Mouse (Mus musculus) kidney, postnatal 0 days (tissue): ENCODE data around the gene Fam83g. TPM values are rescaled to one million over a fixed set of nuclear protein-coding genes. Genes with fewer than 3 reads are reported as not detected.

Experiments used
- ATAC-seq: fragments of 200-750 bp; cut with Nextera tagmentation; replicated peaks from 2 replicates; pipeline ENCODE4 v1.8.0; 2017; ENCODE audit warnings: low read depth, moderate number of reproducible peaks, moderate TSS enrichment, moderate library complexity; ENCODE audit not compliant: low FRiP score
- DNase-seq: peaks from one replicate; pipeline ENCODE4 v3.0.0-alpha.2; 2016; ENCODE audit warnings: low spot score
- H3K27ac ChIP-seq: fragments of 300-500 bp; sonication (generic); 2 replicates; pipeline ENCODE4 v1.5.1; 2014; ENCODE audit warnings: mild to moderate bottlenecking
- H3K27me3 ChIP-seq: fragments of 300-500 bp; sonication (generic); 2 replicates; pipeline ENCODE4 v1.6.1; 2014; ENCODE audit warnings: low read length, mixed read lengths; ENCODE audit not compliant: insufficient read depth
- H3K36me3 ChIP-seq: fragments of 300-500 bp; sonication (generic); 2 replicates; pipeline ENCODE4 v1.6.1; 2014; ENCODE audit warnings: low read length, mixed read lengths; ENCODE audit not compliant: insufficient read depth
- H3K4me1 ChIP-seq: fragments of 300-500 bp; sonication (generic); replicated peaks from 2 replicates; pipeline ENCODE4 v1.6.1; 2014; ENCODE audit warnings: antibody characterized with exemption, low read length, mixed read lengths; ENCODE audit not compliant: insufficient read depth
- H3K4me2 ChIP-seq: fragments of 300-500 bp; sonication (generic); 2 replicates; pipeline ENCODE4 v1.6.1; 2014; ENCODE audit warnings: mild to moderate bottlenecking, low read length, moderate library complexity, mixed read lengths
- H3K4me3 ChIP-seq: fragments of 300-500 bp; sonication (generic); replicated peaks from 2 replicates; pipeline ENCODE4 v1.5.1; 2014; ENCODE audit warnings: low read depth, low read length
- H3K9ac ChIP-seq: fragments of 300-500 bp; sonication (generic); 2 replicates; pipeline ENCODE4 v1.6.1; 2014; ENCODE audit warnings: low read depth, low read length
- H3K9me3 ChIP-seq: fragments of 300-500 bp; sonication (generic); replicated peaks from 2 replicates; pipeline ENCODE4 v1.6.1; 2016; ENCODE audit warnings: low read length, inconsistent platforms, mixed read lengths
- CTCF ChIP-seq: IDR thresholded peaks from 2 replicates; pipeline ENCODE4 v1.5.1; 2016; ENCODE audit warnings: antibody characterized with exemption, low read depth, mild to moderate bottlenecking, moderate library complexity
- WGBS: fragments of 180-500 bp; shearing (Covaris S2); extraction: QIAGEN DNeasy Blood & Tissue Kit; methylation state at CpG from one replicate; pipeline ENCODE4 v1.1.7; 2014; 5-methylcytosine and 5-hydroxymethylcytosine counted together
- polyA plus RNA-seq: library from polyadenylated mRNA; unstranded; fragments of >200 nt; fragmentation: Nextera tagmentation; extraction: Ambion mirVana; gene quantifications from 2 replicates; pipeline ENCODE4 v1.2.1, GENCODE M21; 2015

Gene Fam83g
- polyA plus RNA-seq, 1 experiment from 2014 or later: 2.9 TPM

DNA sequence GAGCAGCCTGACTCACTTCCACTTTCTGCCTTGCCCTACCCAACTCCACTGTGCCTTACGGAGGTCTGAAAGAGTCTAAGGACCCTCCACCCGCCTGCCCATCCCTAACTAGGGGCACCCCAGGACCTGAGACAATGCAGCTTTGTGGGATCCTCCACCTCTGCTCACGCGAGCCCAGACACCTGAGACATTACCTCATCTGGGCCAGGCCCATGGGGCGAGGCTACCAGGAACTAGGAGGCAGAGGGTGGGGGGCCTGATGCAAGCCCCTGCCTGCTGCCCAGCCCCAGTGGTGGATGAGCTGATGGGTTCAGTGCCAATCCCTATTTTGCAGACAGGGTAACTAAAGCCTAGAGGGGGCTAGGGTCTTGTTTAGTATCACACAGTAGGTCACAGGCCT is 15.6 kb downstream of the Fam83g start:
- no peak for DNase-seq
- no peaks in the 10 kb centered on the region for H3K36me3 ChIP-seq

DNA sequence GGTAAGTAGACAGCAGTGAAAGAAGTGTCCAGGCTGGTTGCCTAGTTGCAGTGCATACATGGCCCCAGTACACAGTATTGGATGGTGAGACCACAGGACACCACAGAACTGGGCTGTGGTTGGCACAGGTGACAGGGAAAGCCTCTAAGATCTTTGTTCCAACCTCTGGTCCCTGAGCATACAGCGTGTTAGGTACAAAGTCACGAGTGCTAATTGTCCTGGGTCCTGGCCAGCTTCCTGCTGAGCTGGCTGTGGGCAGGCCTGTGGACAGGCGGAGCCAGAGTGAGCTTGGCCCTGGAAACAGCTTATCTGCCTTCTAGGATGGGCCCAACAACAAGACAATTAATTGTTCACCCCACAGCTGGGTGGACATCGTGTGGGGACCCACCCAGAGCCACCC is 16.0 kb downstream of the Fam83g start:
- no peak overlapping the region for H3K9ac ChIP-seq
- DNase-seq (peak; percentile 27), ATAC-seq (peak; percentile 63; the same call in 1 of the 2 replicates)
- 68% methylated on average over 4 of the region's 4 CpGs for WGBS
- H3K27ac ChIP-seq: 0 out of 2 replicates have a peak overlapping the region, but pooled peaks have one; percentile 10
- no peak overlapping the region for H3K4me2 ChIP-seq
- H3K36me3 ChIP-seq: no peaks in the 10 kb centered on the region
- peaks cover 6% of the 10 kb centered on the region; the same call in 1 of the 2 replicates for H3K4me1 ChIP-seq
- no peak overlapping the region for H3K4me3 ChIP-seq
- H3K27me3 ChIP-seq: no peaks in the 10 kb centered on the region
- TF ChIP-seq CTCF: no peak
- H3K9me3 ChIP-seq: no peaks in the 10 kb centered on the region

More for the DNA sequence above, 15.6 kb downstream of the Fam83g start:
- H3K4me2 ChIP-seq: no peak overlapping the region
- H3K27me3 ChIP-seq: no peaks in the 10 kb centered on the region
- 89% methylated on average over 5 of the region's 5 CpGs for WGBS
- no peak overlapping the region for H3K9ac ChIP-seq
- 0 out of 2 replicates have a peak, but pooled peaks have one; percentile 4 for ATAC-seq
- no peak for TF ChIP-seq CTCF
- 0 out of 2 replicates have a peak overlapping the region, but pooled peaks have one; percentile 10 for H3K27ac ChIP-seq
- H3K9me3 ChIP-seq: no peaks in the 10 kb centered on the region
- H3K4me3 ChIP-seq: no peak overlapping the region
- H3K4me1 ChIP-seq: peaks cover 6% of the 10 kb centered on the region; the same call in 1 of the 2 replicates

DNA sequence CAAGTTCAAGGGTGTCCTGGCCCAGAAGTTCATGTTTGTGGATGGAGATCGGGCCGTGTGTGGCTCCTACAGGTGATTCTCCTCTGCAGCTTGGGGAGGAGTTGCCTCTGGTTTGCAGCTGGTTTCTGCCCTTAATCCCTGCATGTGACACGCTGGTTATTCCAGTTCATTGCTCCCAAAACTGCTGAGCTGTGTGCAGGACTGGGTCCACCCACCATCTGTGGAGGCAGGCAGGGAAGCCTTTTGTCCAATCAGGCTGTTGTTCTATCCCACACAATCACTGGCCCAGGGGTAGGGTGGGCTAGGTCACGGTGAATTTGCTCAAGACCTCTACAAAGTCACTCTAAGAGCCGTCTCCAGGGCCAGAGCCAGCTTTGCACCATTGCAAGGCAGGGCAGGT is 17.8 kb downstream of the Fam83g start:
- Histone ChIP-seq H3K4me2 (no peak overlapping the region), H3K9ac (no peak overlapping the region), H3K36me3 (no peaks in the 10 kb centered on the region), H3K27ac (peak overlapping the region; percentile 19; the same call in 1 of the 2 replicates), H3K4me3 (no peak overlapping the region), H3K9me3 (no peaks in the 10 kb centered on the region), H3K27me3 (no peaks in the 10 kb centered on the region), H3K4me1 (peaks cover 6% of the 10 kb centered on the region; the same call in 1 of the 2 replicates)
- ATAC-seq (peak; percentile 63), DNase-seq (no peak)
- no peak for TF ChIP-seq CTCF
- WGBS: 35% methylated on average over 5 of the region's 5 CpGs

DNA sequence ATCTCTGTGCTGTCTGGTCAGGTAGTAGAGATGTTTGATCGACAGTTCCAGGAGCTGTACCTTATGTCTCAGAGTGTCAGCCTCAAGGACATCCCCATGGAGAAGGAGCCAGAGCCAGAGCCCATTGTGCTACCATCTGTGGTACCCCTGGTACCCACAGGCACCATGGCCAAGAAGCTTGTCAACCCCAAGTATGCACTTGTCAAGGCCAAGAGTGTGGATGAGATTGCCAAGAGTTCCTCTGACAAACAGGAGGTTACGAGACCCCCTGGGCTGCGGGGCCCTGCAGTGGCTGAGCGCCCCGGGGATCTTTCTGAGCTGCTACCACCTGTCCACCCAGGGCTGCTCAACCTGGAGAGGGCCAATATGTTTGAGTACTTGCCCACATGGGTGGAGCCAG is 18.6 kb downstream of the Fam83g start:
- no peaks in the 10 kb centered on the region for H3K9me3 ChIP-seq
- H3K36me3 ChIP-seq: no peaks in the 10 kb centered on the region
- WGBS: 95% methylated on average over 5 of the region's 5 CpGs
- ATAC-seq: no peak
- no peak for DNase-seq
- H3K27me3 ChIP-seq: no peaks in the 10 kb centered on the region
- no peak overlapping the region for H3K27ac ChIP-seq
- no peak overlapping the region for H3K4me3 ChIP-seq
- no peak overlapping the region for H3K9ac ChIP-seq
- peaks cover 6% of the 10 kb centered on the region; the same call in 1 of the 2 replicates for H3K4me1 ChIP-seq
- H3K4me2 ChIP-seq: no peak overlapping the region
- TF ChIP-seq CTCF: no peak

DNA sequence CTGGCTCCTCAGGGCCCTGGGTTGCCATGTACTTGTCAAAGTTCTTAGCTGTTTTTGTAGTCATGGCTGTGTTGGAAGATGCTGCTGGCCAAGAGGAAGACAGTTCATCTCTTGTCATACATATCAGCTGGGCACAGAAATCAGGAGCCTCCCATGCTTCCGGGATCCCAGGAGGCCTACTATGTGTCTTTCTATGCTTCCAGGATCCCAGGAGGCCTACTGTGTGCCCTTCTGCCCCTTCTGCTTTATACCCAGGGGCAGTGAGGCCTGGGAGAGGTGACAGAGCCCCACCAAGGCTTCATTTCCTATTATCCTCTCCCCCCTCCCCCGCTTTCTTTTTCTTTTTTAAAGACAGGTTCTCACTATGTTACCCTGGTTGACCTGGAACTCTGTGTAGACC is 21.7 kb downstream of the Fam83g start:
- no peaks in the 10 kb centered on the region for H3K36me3 ChIP-seq
- H3K4me2 ChIP-seq: no peak overlapping the region
- H3K9me3 ChIP-seq: no peaks in the 10 kb centered on the region
- no peak overlapping the region for H3K9ac ChIP-seq
- H3K27ac ChIP-seq: no peak overlapping the region
- ATAC-seq (no peak), DNase-seq (no peak)
- no peaks in the 10 kb centered on the region for H3K27me3 ChIP-seq
- WGBS: 89% methylated on average over 2 of the region's 2 CpGs
- no peak for TF ChIP-seq CTCF
- H3K4me1 ChIP-seq: no peaks in the 10 kb centered on the region
- no peak overlapping the region for H3K4me3 ChIP-seq

DNA sequence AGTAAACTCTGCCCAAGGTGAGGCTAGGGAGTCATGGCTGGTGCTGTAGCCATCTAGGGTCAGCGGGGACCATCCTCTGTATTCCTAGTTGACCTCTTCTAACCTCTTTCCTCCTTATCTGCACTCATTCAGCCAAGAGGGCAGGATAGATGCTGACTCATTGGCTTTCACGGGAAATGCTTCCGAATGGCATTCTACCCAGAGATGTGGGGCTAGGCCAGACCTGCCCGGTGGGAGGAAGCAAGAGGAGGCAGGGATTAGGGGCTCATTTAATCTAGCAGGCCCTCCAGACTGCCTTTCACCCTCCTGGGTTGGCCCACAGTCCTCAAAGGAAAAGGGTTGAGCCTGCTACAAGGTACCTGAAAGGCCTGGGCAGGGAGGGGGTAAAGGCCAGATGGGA is 22.3 kb downstream of the Fam83g start:
- no peak overlapping the region for H3K27ac ChIP-seq
- no peaks in the 10 kb centered on the region for H3K36me3 ChIP-seq
- no peak for TF ChIP-seq CTCF
- 64% methylated on average over 4 of the region's 4 CpGs for WGBS
- no peak overlapping the region for H3K4me3 ChIP-seq
- no peak for DNase-seq
- H3K9ac ChIP-seq: no peak overlapping the region
- H3K9me3 ChIP-seq: no peaks in the 10 kb centered on the region
- no peak overlapping the region for H3K4me2 ChIP-seq
- no peaks in the 10 kb centered on the region for H3K4me1 ChIP-seq
- H3K27me3 ChIP-seq: no peaks in the 10 kb centered on the region
- ATAC-seq: no peak

DNA sequence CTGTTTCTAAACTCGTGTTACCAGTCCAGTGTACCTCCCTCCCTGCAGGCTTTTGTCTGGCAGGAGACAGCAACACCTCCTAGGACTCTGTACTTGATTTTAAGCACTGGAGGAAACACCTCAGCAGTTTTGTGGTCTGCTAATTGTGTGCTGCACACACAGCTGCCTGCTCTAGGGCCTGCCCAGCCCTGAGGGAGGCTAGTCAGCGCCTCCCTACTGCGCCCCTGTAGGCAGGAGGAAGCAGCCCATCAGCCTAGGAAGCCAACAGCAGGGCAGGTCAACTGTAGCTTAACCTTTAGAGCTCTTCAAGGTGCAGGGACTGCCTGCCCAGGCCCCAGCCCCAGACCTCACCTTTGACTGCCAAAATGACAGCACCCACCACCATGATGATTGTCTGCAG is 25.0 kb downstream of the Fam83g start:
- Histone ChIP-seq H3K9ac (no peak overlapping the region), H3K4me1 (no peaks in the 10 kb centered on the region), H3K27me3 (no peaks in the 10 kb centered on the region), H3K4me2 (no peak overlapping the region), H3K4me3 (no peak overlapping the region), H3K36me3 (no peaks in the 10 kb centered on the region), H3K9me3 (no peaks in the 10 kb centered on the region), H3K27ac (no peak overlapping the region)
- DNase-seq (no peak), ATAC-seq (no peak)
- WGBS: 54% methylated on average over 3 of the region's 3 CpGs
- no peak for TF ChIP-seq CTCF
